Mouse (Mus musculus): ENCODE data around the gene Mad1l1. TPM values are rescaled to one million over a fixed set of nuclear protein-coding genes. Genes with fewer than 3 reads are reported as not detected.

Mad1l1 gene
- polyA plus RNA-seq, 1 experiment = 302 TPM

GRCm38 (mm10) chr5:140258035-140258434 is 63.3 kb downstream of the Mad1l1 start:
- 95% methylated on average over 3 of the region's 3 CpGs for WGBS
- TF ChIP-seq CTCF (IDR thresholded peaks at IDR 0.05; ENCODE audit: insufficient read depth, low read depth, low read length) (no peak), POLR2A (IDR thresholded peaks at IDR 0.05; ENCODE audit: insufficient read depth, low read depth, low read length) (no peak)
- H3K4me3 ChIP-seq (ENCODE audit: insufficient read depth, low read depth, low read length) = no peak overlapping the region

GRCm38 (mm10) chr5:140257439-140257838 is 63.9 kb downstream of the Mad1l1 start:
- Histone ChIP-seq H3K4me3 (ENCODE audit: insufficient read depth, low read depth, low read length) (no peak overlapping the region), H3K4me1 (ENCODE audit: control insufficient read depth, insufficient read depth, low read length) (peaks cover 6% of the 10 kb centered on the region; the same call in 1 of the 2 replicates), H3K27ac (ENCODE audit: insufficient read depth, low read depth, low read length) (no peak overlapping the region)
- no peak for TF ChIP-seq POLR2A (IDR thresholded peaks at IDR 0.05; ENCODE audit: insufficient read depth, low read depth, low read length)
- TF ChIP-seq CTCF (IDR thresholded peaks at IDR 0.05; ENCODE audit: insufficient read depth, low read depth, low read length) = no peak
- 84% methylated on average over 5 of the region's 5 CpGs for WGBS

More at GRCm38 (mm10) chr5:140258035-140258434, 63.3 kb downstream of the Mad1l1 start:
- Histone ChIP-seq H3K27ac (ENCODE audit: insufficient read depth, low read depth, low read length) (no peak overlapping the region), H3K4me1 (ENCODE audit: control insufficient read depth, insufficient read depth, low read length) (peaks cover 7% of the 10 kb centered on the region; the same call in 1 of the 2 replicates)

GRCm38 (mm10) chr5:140256685-140257084 is 64.7 kb downstream of the Mad1l1 start:
- TF ChIP-seq POLR2A (IDR thresholded peaks at IDR 0.05; ENCODE audit: insufficient read depth, low read depth, low read length) (no peak), CTCF (IDR thresholded peaks at IDR 0.05; ENCODE audit: insufficient read depth, low read depth, low read length) (no peak)
- H3K4me1 ChIP-seq (ENCODE audit: control insufficient read depth, insufficient read depth, low read length) = peaks cover 6% of the 10 kb centered on the region; the same call in 1 of the 2 replicates
- WGBS = 96% methylated on average over 10 of the region's 10 CpGs
- no peak overlapping the region for H3K27ac ChIP-seq (ENCODE audit: insufficient read depth, low read depth, low read length)
- no peak overlapping the region for H3K4me3 ChIP-seq (ENCODE audit: insufficient read depth, low read depth, low read length)

GRCm38 (mm10) chr5:140255265-140255664 is 66.1 kb downstream of the Mad1l1 start:
- Histone ChIP-seq H3K27ac (ENCODE audit: insufficient read depth, low read depth, low read length) (no peak overlapping the region), H3K4me1 (ENCODE audit: control insufficient read depth, insufficient read depth, low read length) (peaks cover 6% of the 10 kb centered on the region; the same call in 1 of the 2 replicates), H3K4me3 (ENCODE audit: insufficient read depth, low read depth, low read length) (no peak overlapping the region)
- 88% methylated on average over 5 of the region's 5 CpGs for WGBS
- TF ChIP-seq POLR2A (IDR thresholded peaks at IDR 0.05; ENCODE audit: insufficient read depth, low read depth, low read length) (no peak), CTCF (IDR thresholded peaks at IDR 0.05; ENCODE audit: insufficient read depth, low read depth, low read length) (no peak)

GRCm38 (mm10) chr5:140254656-140255055 is 66.7 kb downstream of the Mad1l1 start:
- no peak for TF ChIP-seq POLR2A (IDR thresholded peaks at IDR 0.05; ENCODE audit: insufficient read depth, low read depth, low read length)
- TF ChIP-seq CTCF (IDR thresholded peaks at IDR 0.05; ENCODE audit: insufficient read depth, low read depth, low read length) = no peak
- peaks cover 8% of the 10 kb centered on the region; the same call in 1 of the 2 replicates for H3K4me1 ChIP-seq (ENCODE audit: control insufficient read depth, insufficient read depth, low read length)
- 100% methylated on average over 1 of the region's 1 CpGs for WGBS

GRCm38 (mm10) chr5:140251989-140252388 is 69.4 kb downstream of the Mad1l1 start:
- Histone ChIP-seq H3K27ac (ENCODE audit: insufficient read depth, low read depth, low read length) (no peak overlapping the region), H3K4me3 (ENCODE audit: insufficient read depth, low read depth, low read length) (no peak overlapping the region), H3K4me1 (ENCODE audit: control insufficient read depth, insufficient read depth, low read length) (peaks cover 9% of the 10 kb centered on the region; the same call in 1 of the 2 replicates)
- WGBS = 71% methylated on average over 2 of the region's 2 CpGs
- TF ChIP-seq CTCF (IDR thresholded peaks at IDR 0.05; ENCODE audit: insufficient read depth, low read depth, low read length) = no peak
- no peak for TF ChIP-seq POLR2A (IDR thresholded peaks at IDR 0.05; ENCODE audit: insufficient read depth, low read depth, low read length)

More at GRCm38 (mm10) chr5:140254656-140255055, 66.7 kb downstream of the Mad1l1 start:
- Histone ChIP-seq H3K27ac (ENCODE audit: insufficient read depth, low read depth, low read length) (no peak overlapping the region), H3K4me3 (ENCODE audit: insufficient read depth, low read depth, low read length) (no peak overlapping the region)

- no peak overlapping the region for H3K27ac ChIP-seq (ENCODE audit: insufficient read depth, low read depth, low read length)
- WGBS = 82% methylated on average over 3 of the region's 3 CpGs
- peaks cover 9% of the 10 kb centered on the region; the same call in 1 of the 2 replicates for H3K4me1 ChIP-seq (ENCODE audit: control insufficient read depth, insufficient read depth, low read length)
- H3K4me3 ChIP-seq (ENCODE audit: insufficient read depth, low read depth, low read length) = no peak overlapping the region
- TF ChIP-seq POLR2A (IDR thresholded peaks at IDR 0.05; ENCODE audit: insufficient read depth, low read depth, low read length) (no peak), CTCF (IDR thresholded peaks at IDR 0.05; ENCODE audit: insufficient read depth, low read depth, low read length) (peak; percentile 53; the same call in 1 of the 2 replicates)
Measured at GRCm38 (mm10) chr5:140250370-140250769, 71.0 kb downstream of the Mad1l1 start.

GRCm38 (mm10) chr5:140249359-140250062 is 71.8 kb downstream of the Mad1l1 start:
- peaks cover 9% of the 10 kb centered on the region; the same call in 1 of the 2 replicates for H3K4me1 ChIP-seq (ENCODE audit: control insufficient read depth, insufficient read depth, low read length)
- TF ChIP-seq POLR2A (IDR thresholded peaks at IDR 0.05; ENCODE audit: insufficient read depth, low read depth, low read length) (no peak), CTCF (IDR thresholded peaks at IDR 0.05; ENCODE audit: insufficient read depth, low read depth, low read length) (no peak)
- no peak overlapping the region for H3K4me3 ChIP-seq (ENCODE audit: insufficient read depth, low read depth, low read length)
- WGBS = 82% methylated on average over 6 of the region's 6 CpGs
- no peak overlapping the region for H3K27ac ChIP-seq (ENCODE audit: insufficient read depth, low read depth, low read length)

- TF ChIP-seq CTCF (IDR thresholded peaks at IDR 0.05; ENCODE audit: insufficient read depth, low read depth, low read length) (no peak), POLR2A (IDR thresholded peaks at IDR 0.05; ENCODE audit: insufficient read depth, low read depth, low read length) (no peak)
- 92% methylated on average over 2 of the region's 2 CpGs for WGBS
- peaks cover 6% of the 10 kb centered on the region; the same call in 1 of the 2 replicates for H3K4me1 ChIP-seq (ENCODE audit: control insufficient read depth, insufficient read depth, low read length)
- no peak overlapping the region for H3K4me3 ChIP-seq (ENCODE audit: insufficient read depth, low read depth, low read length)
- no peak overlapping the region for H3K27ac ChIP-seq (ENCODE audit: insufficient read depth, low read depth, low read length)
Measured at GRCm38 (mm10) chr5:140248101-140248500, 73.3 kb downstream of the Mad1l1 start.
